Mouse (Mus musculus) forebrain, embryonic 13.5 days (tissue): ENCODE results near the gene Olfr695. TPM values are rescaled to one million over a fixed set of nuclear protein-coding genes. Genes with fewer than 3 reads are reported as not detected.
"Not testable (repeated sequence)": the region's sequence is repeated elsewhere in the genome, so short reads cannot be mapped to it uniquely, and the experiment has no call there.

Experiments
- ATAC-seq: fragments of 200-750 bp; cut with Nextera tagmentation; 2 replicates; pipeline ENCODE4 v1.8.0; 2017
- H3K27ac ChIP-seq: fragments of 300-500 bp; sonication (generic); 2 replicates; pipeline ENCODE4 v1.5.1; 2015; ENCODE audit warnings: inconsistent platforms, mild to moderate bottlenecking, moderate library complexity
- H3K27me3 ChIP-seq: fragments of 300-500 bp; sonication (generic); 2 replicates; pipeline ENCODE4 v1.6.1; 2015; ENCODE audit warnings: mild to moderate bottlenecking, inconsistent platforms
- H3K36me3 ChIP-seq: fragments of 300-500 bp; sonication (generic); 2 replicates; pipeline ENCODE4 v1.6.1; 2015; ENCODE audit warnings: mild to moderate bottlenecking, inconsistent platforms; ENCODE audit not compliant: poor library complexity, severe bottlenecking
- H3K4me1 ChIP-seq: fragments of 300-500 bp; sonication (generic); 2 replicates; pipeline ENCODE4 v1.6.1; 2015; ENCODE audit warnings: inconsistent platforms
- H3K4me2 ChIP-seq: fragments of 300-500 bp; sonication (generic); 2 replicates; pipeline ENCODE4 v1.6.1; 2015; ENCODE audit warnings: inconsistent platforms, mild to moderate bottlenecking, moderate library complexity
- H3K4me3 ChIP-seq: fragments of 300-500 bp; sonication (generic); 2 replicates; pipeline ENCODE4 v1.5.1; 2015; ENCODE audit warnings: mild to moderate bottlenecking, inconsistent platforms
- H3K9ac ChIP-seq: fragments of 300-500 bp; sonication (generic); 2 replicates; pipeline ENCODE4 v1.6.1; 2015; ENCODE audit warnings: mild to moderate bottlenecking, inconsistent platforms
- H3K9me3 ChIP-seq: fragments of 300-500 bp; sonication (generic); replicated peaks from 2 replicates; pipeline ENCODE4 v1.6.1; 2016; ENCODE audit warnings: inconsistent platforms
- WGBS: fragments of 180-500 bp; shearing (Covaris S2); methylation state at CpG from one replicate; pipeline ENCODE4 v1.1.7; 2015; 5-methylcytosine and 5-hydroxymethylcytosine counted together
- polyA plus RNA-seq: library from polyadenylated mRNA; unstranded; fragments of >200 nt; fragmentation: Nextera tagmentation; extraction: Ambion mirVana; gene quantifications from 2 replicates; pipeline ENCODE4 v1.2.1, GENCODE M21; 2015

Olfr695 gene
- not detected in 2 replicates for polyA plus RNA-seq

DNA sequence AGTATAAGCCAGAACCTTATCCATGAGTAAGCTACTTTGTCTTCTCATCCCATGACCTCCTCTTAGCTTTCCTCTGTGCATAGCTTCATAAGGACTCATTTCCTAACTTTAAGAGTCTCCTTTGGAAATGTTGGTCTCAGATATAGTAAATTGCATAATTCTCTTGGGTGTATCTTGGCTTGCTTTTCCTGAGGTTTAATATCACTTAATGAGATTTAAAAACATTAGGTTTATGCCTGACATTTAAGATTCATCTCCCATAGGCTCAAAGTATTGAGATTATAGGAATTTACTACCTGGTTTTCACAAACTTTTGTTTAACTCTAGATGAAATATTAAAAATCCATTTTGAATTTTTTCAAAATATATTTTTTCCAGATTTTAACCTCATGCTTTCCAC lies at the start of gene Olfr695:
Gene Olfr695, minus strand, starts transcription at position 101 of the 400 bp plus-strand sequence.
- ATAC-seq = no peak

GRCm38 (mm10) chr7:106761008-106761407 lies 44.8 kb upstream of the Olfr695 start:
- not testable (repeated sequence) for H3K4me2 ChIP-seq, H3K27me3 ChIP-seq, H3K4me3 ChIP-seq, H3K36me3 ChIP-seq, H3K9me3 ChIP-seq, H3K9ac ChIP-seq, H3K4me1 ChIP-seq, ATAC-seq, H3K27ac ChIP-seq
- WGBS = 88% methylated on average over 2 of the region's 2 CpGs

More for the DNA sequence above, at the start of gene Olfr695:
- Histone ChIP-seq H3K27ac (no peak within 1 kb of the TSS), H3K27me3 (no peaks in the 10 kb centered on the region), H3K36me3 (no peaks in the 10 kb centered on the region), H3K4me2 (no peak within 1 kb of the TSS), H3K9me3 (no peaks in the 10 kb centered on the region; the same call in 1 of the 2 replicates), H3K9ac (no peak within 1 kb of the TSS), H3K4me3 (no peak within 1 kb of the TSS), H3K4me1 (no peaks in the 10 kb centered on the region)

- H3K27ac ChIP-seq = no peak overlapping the region
- H3K4me1 ChIP-seq = no peaks in the 10 kb centered on the region
- 92% methylated on average over 2 of the region's 2 CpGs for WGBS
- H3K4me2 ChIP-seq = no peak overlapping the region
- ATAC-seq = no peak
- no peaks in the 10 kb centered on the region for H3K27me3 ChIP-seq
- H3K36me3 ChIP-seq = no peaks in the 10 kb centered on the region
- no peak overlapping the region for H3K9ac ChIP-seq
- H3K4me3 ChIP-seq = no peak overlapping the region
- peaks cover 4% of the 10 kb centered on the region; the same call in 1 of the 2 replicates for H3K9me3 ChIP-seq
Observed at GRCm38 (mm10) chr7:106758800-106759199, 42.6 kb upstream of the Olfr695 start.

DNA sequence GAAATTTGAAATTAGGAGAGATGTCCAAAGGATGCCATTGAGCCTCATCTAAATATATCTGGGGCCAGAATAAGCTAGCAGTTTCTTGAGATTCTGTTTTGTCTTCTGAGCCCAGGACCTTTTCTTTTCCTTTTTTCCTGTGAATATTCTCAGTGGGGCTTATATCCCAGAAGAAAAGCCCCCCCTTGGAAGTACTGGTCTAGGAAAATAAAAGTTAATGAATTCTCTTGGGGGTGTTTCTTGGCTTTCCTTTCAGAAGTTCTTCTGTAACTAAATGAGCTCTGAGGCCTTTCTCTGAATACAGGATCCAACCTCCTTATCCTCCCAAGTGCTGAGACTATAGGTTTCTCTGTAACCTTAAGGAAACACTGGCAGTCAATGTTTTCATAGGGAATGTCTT lies 39.1 kb upstream of the Olfr695 start, which contains the start of gene Olfr698:
Gene Olfr698, minus strand, starts transcription at position 101 of the 400 bp plus-strand sequence.
- Histone ChIP-seq H3K36me3 (no peaks in the 10 kb centered on the region), H3K27ac (no peak within 1 kb of the TSS), H3K4me2 (no peak within 1 kb of the TSS), H3K9me3 (no peaks in the 10 kb centered on the region), H3K4me3 (no peak within 1 kb of the TSS), H3K27me3 (no peaks in the 10 kb centered on the region), H3K4me1 (no peaks in the 10 kb centered on the region), H3K9ac (no peak within 1 kb of the TSS)
- no peak for ATAC-seq

- WGBS = 91% methylated on average over 5 of the region's 5 CpGs
- H3K27ac ChIP-seq = no peak overlapping the region
- H3K4me2 ChIP-seq = no peak overlapping the region
- no peaks in the 10 kb centered on the region for H3K27me3 ChIP-seq
- no peak overlapping the region for H3K4me3 ChIP-seq
- H3K9me3 ChIP-seq = no peaks in the 10 kb centered on the region
- no peak for ATAC-seq
- no peaks in the 10 kb centered on the region for H3K4me1 ChIP-seq
- no peak overlapping the region for H3K9ac ChIP-seq
- H3K36me3 ChIP-seq = no peaks in the 10 kb centered on the region
Observed at GRCm38 (mm10) chr7:106745811-106746210, 29.6 kb upstream of the Olfr695 start.

- H3K4me2 ChIP-seq = no peak within 1 kb of the TSS
- no peak within 1 kb of the TSS for H3K27ac ChIP-seq
- no peak for ATAC-seq
- H3K36me3 ChIP-seq = no peaks in the 10 kb centered on the region
- H3K4me3 ChIP-seq = no peak within 1 kb of the TSS
- H3K9ac ChIP-seq = no peak within 1 kb of the TSS
- no peaks in the 10 kb centered on the region for H3K27me3 ChIP-seq
- WGBS = 83% methylated on average over 1 of the region's 1 CpGs
- H3K9me3 ChIP-seq = no peaks in the 10 kb centered on the region
- no peaks in the 10 kb centered on the region for H3K4me1 ChIP-seq
Observed at GRCm38 (mm10) chr7:106742343-106742742, 26.1 kb upstream of the Olfr695 start, which contains the start of gene Olfr697. Olfr697 (minus strand) TSS chr7:106742443.

- Histone ChIP-seq H3K27ac (no peak overlapping the region), H3K4me1 (no peaks in the 10 kb centered on the region), H3K36me3 (no peaks in the 10 kb centered on the region), H3K9me3 (no peaks in the 10 kb centered on the region; the same call in 1 of the 2 replicates), H3K4me2 (no peak overlapping the region), H3K9ac (no peak overlapping the region), H3K4me3 (no peak overlapping the region), H3K27me3 (no peaks in the 10 kb centered on the region)
- ATAC-seq = no peak
Observed at GRCm38 (mm10) chr7:106737028-106737427, 20.8 kb upstream of the Olfr695 start.

DNA sequence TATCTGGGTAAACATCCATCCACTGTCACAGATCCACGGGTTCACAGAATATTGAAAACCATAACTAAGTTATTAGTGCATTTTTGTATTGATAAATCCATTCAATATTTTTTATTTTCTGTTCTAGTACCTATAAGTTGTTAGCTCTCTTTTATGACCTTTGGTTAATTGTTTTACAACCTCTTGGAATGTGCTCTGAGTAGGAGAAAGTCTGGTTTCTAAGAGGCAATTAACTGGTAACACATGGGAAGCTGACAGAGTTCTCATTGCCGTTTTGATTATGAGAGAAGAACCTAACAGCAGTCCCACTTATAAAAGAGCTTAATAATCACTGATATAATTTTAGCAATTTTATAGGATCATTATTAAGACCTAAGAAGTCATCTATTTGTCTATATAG lies 17.5 kb upstream of the Olfr695 start:
- Histone ChIP-seq H3K9ac (no peak overlapping the region), H3K9me3 (no peaks in the 10 kb centered on the region; the same call in 1 of the 2 replicates), H3K4me3 (no peak overlapping the region), H3K36me3 (no peaks in the 10 kb centered on the region), H3K27me3 (no peaks in the 10 kb centered on the region), H3K4me2 (no peak overlapping the region), H3K27ac (no peak overlapping the region), H3K4me1 (no peaks in the 10 kb centered on the region)
- WGBS = 77% methylated on average over 2 of the region's 2 CpGs
- ATAC-seq = no peak

GRCm38 (mm10) chr7:106725654-106726053 lies 9.5 kb upstream of the Olfr695 start:
- H3K27ac ChIP-seq, H3K4me2 ChIP-seq, H3K9ac ChIP-seq, H3K4me1 ChIP-seq, ATAC-seq, H3K4me3 ChIP-seq, H3K27me3 ChIP-seq, H3K9me3 ChIP-seq, H3K36me3 ChIP-seq: not testable (repeated sequence)
- 91% methylated on average over 2 of the region's 2 CpGs for WGBS

- no peaks in the 10 kb centered on the region; the same call in 1 of the 2 replicates for H3K9me3 ChIP-seq
- no peak overlapping the region for H3K4me3 ChIP-seq
- 92% methylated on average over 6 of the region's 6 CpGs for WGBS
- no peak overlapping the region for H3K4me2 ChIP-seq
- no peak overlapping the region for H3K9ac ChIP-seq
- no peak for ATAC-seq
- H3K27ac ChIP-seq = no peak overlapping the region
- H3K4me1 ChIP-seq = no peaks in the 10 kb centered on the region
- no peaks in the 10 kb centered on the region for H3K27me3 ChIP-seq
- no peaks in the 10 kb centered on the region for H3K36me3 ChIP-seq
Observed at GRCm38 (mm10) chr7:106711463-106711862, 4.7 kb downstream of the Olfr695 start.

DNA sequence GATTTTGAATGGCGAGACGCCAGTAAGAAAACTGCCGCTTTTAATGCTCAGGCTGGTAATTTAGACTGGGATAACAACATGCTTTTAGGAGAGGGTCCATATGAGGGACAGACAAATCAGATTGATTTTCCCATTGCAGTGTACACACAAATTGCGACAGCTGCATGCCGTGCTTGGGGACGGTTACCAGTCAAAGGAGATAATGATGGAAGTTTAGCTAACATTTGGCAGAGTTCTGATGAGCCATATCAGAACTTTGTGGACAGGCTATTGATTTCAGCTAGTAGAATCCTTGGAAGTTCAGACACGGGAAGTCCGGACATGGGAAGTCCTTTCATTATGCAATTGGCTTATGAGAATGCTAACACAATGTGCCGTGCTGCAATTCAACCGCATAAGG lies 8.5 kb downstream of the Olfr695 start:
- not testable (repeated sequence) for H3K36me3 ChIP-seq, ATAC-seq, H3K27me3 ChIP-seq, H3K4me1 ChIP-seq, H3K4me3 ChIP-seq, H3K27ac ChIP-seq, H3K4me2 ChIP-seq, H3K9ac ChIP-seq, H3K9me3 ChIP-seq
- 90% methylated on average over 10 of the region's 10 CpGs for WGBS

DNA sequence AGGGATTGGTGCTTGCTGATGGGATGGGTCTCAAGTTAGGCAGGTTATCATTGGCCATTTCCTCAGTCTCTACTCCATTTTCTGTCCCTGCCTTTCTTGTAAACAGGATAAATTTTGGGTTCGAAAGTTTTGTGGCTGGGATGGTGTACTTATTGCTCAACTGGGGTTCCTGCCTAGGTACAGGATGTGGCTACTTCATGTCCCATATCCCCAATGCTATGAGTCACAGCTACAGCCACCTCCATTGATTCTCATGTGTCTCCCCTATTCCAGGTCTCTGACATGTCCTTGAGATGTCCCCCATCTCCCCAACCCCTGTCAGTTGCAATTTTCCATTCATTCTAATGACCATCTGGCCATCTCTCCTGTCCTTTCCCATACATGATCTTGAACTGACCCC lies 19.3 kb downstream of the Olfr695 start:
- no peak overlapping the region for H3K27ac ChIP-seq
- H3K4me1 ChIP-seq = no peaks in the 10 kb centered on the region
- H3K36me3 ChIP-seq = no peaks in the 10 kb centered on the region
- no peaks in the 10 kb centered on the region for H3K27me3 ChIP-seq
- no peak overlapping the region for H3K9ac ChIP-seq
- no peak overlapping the region for H3K4me3 ChIP-seq
- H3K9me3 ChIP-seq = peaks cover 15% of the 10 kb centered on the region
- WGBS = 95% methylated on average over 1 of the region's 1 CpGs
- no peak overlapping the region for H3K4me2 ChIP-seq
- no peak for ATAC-seq

- 90% methylated on average over 3 of the region's 3 CpGs for WGBS
- Histone ChIP-seq H3K27ac (no peak overlapping the region), H3K36me3 (no peaks in the 10 kb centered on the region), H3K4me2 (no peak overlapping the region), H3K9me3 (no peaks in the 10 kb centered on the region; the same call in 1 of the 2 replicates), H3K9ac (no peak overlapping the region), H3K27me3 (no peaks in the 10 kb centered on the region), H3K4me3 (no peak overlapping the region), H3K4me1 (no peaks in the 10 kb centered on the region)
- no peak for ATAC-seq
Observed at GRCm38 (mm10) chr7:106692976-106693375, 23.2 kb downstream of the Olfr695 start.
